Mouse (Mus musculus) hindbrain, embryonic 14.5 days (tissue): ENCODE results near the gene Nomo1. TPM values are rescaled to one million over a fixed set of nuclear protein-coding genes. Genes with fewer than 3 reads are reported as not detected.

Source experiments
- ATAC-seq: fragments of 200-750 bp; cut with Nextera tagmentation; 2 replicates; pipeline ENCODE4 v1.8.0; 2017; ENCODE audit warnings: moderate number of reproducible peaks, mild to moderate bottlenecking, moderate TSS enrichment, moderate library complexity; ENCODE audit not compliant: low FRiP score
- DNase-seq: peaks from one replicate; pipeline ENCODE4 v3.0.0-alpha.2; 2015; ENCODE audit warnings: low spot score
- H3K27ac ChIP-seq: fragments of 300-500 bp; sonication (generic); 2 replicates; pipeline ENCODE4 v1.5.1; 2014; ENCODE audit warnings: mild to moderate bottlenecking, moderate library complexity
- H3K27me3 ChIP-seq: fragments of 300-500 bp; sonication (generic); 2 replicates; pipeline ENCODE4 v1.6.1; 2014; ENCODE audit warnings: mild to moderate bottlenecking, low read length, mixed read lengths; ENCODE audit not compliant: control insufficient read depth, insufficient read depth
- H3K36me3 ChIP-seq: fragments of 300-500 bp; sonication (generic); replicated peaks from 2 replicates; pipeline ENCODE4 v1.6.1; 2014; ENCODE audit not compliant: control insufficient read depth, insufficient read depth
- H3K4me1 ChIP-seq: fragments of 300-500 bp; sonication (generic); replicated peaks from 2 replicates; pipeline ENCODE4 v1.6.1; 2014; ENCODE audit warnings: antibody characterized with exemption, low read length, mixed read lengths; ENCODE audit not compliant: control insufficient read depth, insufficient read depth
- H3K4me2 ChIP-seq: fragments of 300-500 bp; sonication (generic); replicated peaks from 2 replicates; pipeline ENCODE4 v1.6.1; 2014; ENCODE audit warnings: mild to moderate bottlenecking, moderate library complexity
- H3K4me3 ChIP-seq: fragments of 300-500 bp; sonication (generic); replicated peaks from 2 replicates; pipeline ENCODE4 v1.5.1; 2014; ENCODE audit warnings: mild to moderate bottlenecking, low read length
- H3K9ac ChIP-seq: fragments of 300-500 bp; sonication (generic); 2 replicates; pipeline ENCODE4 v1.6.1; 2014
- H3K9me3 ChIP-seq: fragments of 300-500 bp; sonication (generic); 2 replicates; pipeline ENCODE4 v1.6.1; 2016; ENCODE audit warnings: low read length; ENCODE audit not compliant: control insufficient read depth
- WGBS: fragments of 180-500 bp; shearing (Covaris S2); extraction: QIAGEN DNeasy Blood & Tissue Kit; methylation state at CpG from one replicate; pipeline ENCODE4 v1.1.7; 2014; 5-methylcytosine and 5-hydroxymethylcytosine counted together
- polyA plus RNA-seq: library from polyadenylated mRNA; unstranded; fragments of >200 nt; fragmentation: Nextera tagmentation; extraction: Ambion mirVana; gene quantifications from 2 replicates; pipeline ENCODE4 v1.2.1, GENCODE M21; 2014

The Nomo1 gene
- polyA plus RNA-seq: 28.2 and 29.3 TPM in 2 replicates

GRCm38 (mm10) chr7:46033109-46033869, at the start of gene Nomo1:
Nomo1 (plus strand) TSS chr7:46033698.
- peaks cover 11% of the 10 kb centered on the region for H3K36me3 ChIP-seq
- peak within 1 kb of the TSS; percentile 76 for H3K9ac ChIP-seq
- H3K27me3 ChIP-seq: no peaks in the 10 kb centered on the region
- peak within 1 kb of the TSS; percentile 74 for H3K4me3 ChIP-seq
- peak within 1 kb of the TSS; percentile 76 for H3K4me2 ChIP-seq
- 6% methylated on average over 40 of the region's 44 CpGs for WGBS
- ATAC-seq (peak; percentile 97), DNase-seq (peak; percentile 100)
- H3K4me1 ChIP-seq: peaks cover 10% of the 10 kb centered on the region
- no peaks in the 10 kb centered on the region for H3K9me3 ChIP-seq
- no peak within 1 kb of the TSS for H3K27ac ChIP-seq

GRCm38 (mm10) chr7:45986893-45987292, 46.6 kb upstream of the Nomo1 start:
- DNase-seq (no peak), ATAC-seq (no peak)
- H3K9me3 ChIP-seq: no peaks in the 10 kb centered on the region
- no peak overlapping the region for H3K4me3 ChIP-seq
- no peak overlapping the region for H3K9ac ChIP-seq
- no peak overlapping the region for H3K4me2 ChIP-seq
- H3K4me1 ChIP-seq: no peaks in the 10 kb centered on the region
- no peak overlapping the region for H3K27ac ChIP-seq
- 74% methylated on average over 6 of the region's 6 CpGs for WGBS
- no peaks in the 10 kb centered on the region for H3K27me3 ChIP-seq
- H3K36me3 ChIP-seq: no peaks in the 10 kb centered on the region

- no peaks in the 10 kb centered on the region for H3K27me3 ChIP-seq
- no peak overlapping the region for H3K4me3 ChIP-seq
- no peak for ATAC-seq
- H3K4me2 ChIP-seq: no peak overlapping the region
- 91% methylated on average over 1 of the region's 1 CpGs for WGBS
- no peaks in the 10 kb centered on the region for H3K9me3 ChIP-seq
- no peak overlapping the region for H3K27ac ChIP-seq
- H3K4me1 ChIP-seq: no peaks in the 10 kb centered on the region
- no peak overlapping the region for H3K9ac ChIP-seq
- no peak for DNase-seq
- H3K36me3 ChIP-seq: no peaks in the 10 kb centered on the region
Measured at GRCm38 (mm10) chr7:45988344-45988743, 45.2 kb upstream of the Nomo1 start.

GRCm38 (mm10) chr7:45992470-45992869, 41.0 kb upstream of the Nomo1 start:
- DNase-seq: no peak
- Histone ChIP-seq H3K27ac (no peak overlapping the region), H3K27me3 (no peaks in the 10 kb centered on the region), H3K9me3 (no peaks in the 10 kb centered on the region), H3K9ac (no peak overlapping the region), H3K4me2 (no peak overlapping the region), H3K36me3 (no peaks in the 10 kb centered on the region), H3K4me1 (no peaks in the 10 kb centered on the region), H3K4me3 (no peak overlapping the region)
- ATAC-seq: no peak
- WGBS: 92% methylated on average over 8 of the region's 8 CpGs

GRCm38 (mm10) chr7:46000577-46000976, 32.9 kb upstream of the Nomo1 start:
- 92% methylated on average over 4 of the region's 4 CpGs for WGBS
- Histone ChIP-seq H3K4me3 (no peak overlapping the region), H3K4me1 (no peaks in the 10 kb centered on the region), H3K27me3 (no peaks in the 10 kb centered on the region), H3K27ac (no peak overlapping the region), H3K36me3 (no peaks in the 10 kb centered on the region), H3K9ac (no peak overlapping the region), H3K9me3 (no peaks in the 10 kb centered on the region), H3K4me2 (no peak overlapping the region)
- DNase-seq (no peak), ATAC-seq (no peak)

GRCm38 (mm10) chr7:46002748-46003147, 30.8 kb upstream of the Nomo1 start:
- WGBS: 55% methylated on average over 4 of the region's 4 CpGs
- H3K4me2 ChIP-seq: no peak overlapping the region
- no peaks in the 10 kb centered on the region for H3K36me3 ChIP-seq
- no peaks in the 10 kb centered on the region for H3K27me3 ChIP-seq
- H3K27ac ChIP-seq: no peak overlapping the region
- no peaks in the 10 kb centered on the region for H3K4me1 ChIP-seq
- ATAC-seq (no peak), DNase-seq (no peak)
- no peak overlapping the region for H3K4me3 ChIP-seq
- H3K9me3 ChIP-seq: no peaks in the 10 kb centered on the region
- H3K9ac ChIP-seq: no peak overlapping the region

- Histone ChIP-seq H3K4me2 (no peak overlapping the region), H3K9ac (no peak overlapping the region), H3K4me1 (no peaks in the 10 kb centered on the region), H3K27me3 (no peaks in the 10 kb centered on the region), H3K4me3 (no peak overlapping the region), H3K36me3 (no peaks in the 10 kb centered on the region), H3K27ac (no peak overlapping the region), H3K9me3 (no peaks in the 10 kb centered on the region)
- WGBS: 22% methylated on average over 5 of the region's 5 CpGs
- ATAC-seq: no peak
- peak; percentile 88 for DNase-seq
Measured at GRCm38 (mm10) chr7:46009578-46009977, 23.9 kb upstream of the Nomo1 start.

- no peaks in the 10 kb centered on the region for H3K4me1 ChIP-seq
- no peak overlapping the region for H3K27ac ChIP-seq
- H3K4me3 ChIP-seq: no peak overlapping the region
- DNase-seq: no peak
- H3K27me3 ChIP-seq: no peaks in the 10 kb centered on the region
- no peaks in the 10 kb centered on the region for H3K36me3 ChIP-seq
- H3K9me3 ChIP-seq: no peaks in the 10 kb centered on the region
- no peak overlapping the region for H3K4me2 ChIP-seq
- no peak overlapping the region for H3K9ac ChIP-seq
- ATAC-seq: no peak
Measured at GRCm38 (mm10) chr7:46012121-46012520, 21.4 kb upstream of the Nomo1 start.

GRCm38 (mm10) chr7:46013266-46014010, 20.1 kb upstream of the Nomo1 start:
- peak; percentile 48 for ATAC-seq

More at GRCm38 (mm10) chr7:46013266-46014010, 20.1 kb upstream of the Nomo1 start:
- H3K4me2 ChIP-seq: no peak overlapping the region
- H3K9me3 ChIP-seq: no peaks in the 10 kb centered on the region
- DNase-seq: peak; percentile 31
- H3K4me1 ChIP-seq: no peaks in the 10 kb centered on the region
- no peaks in the 10 kb centered on the region for H3K27me3 ChIP-seq
- no peak overlapping the region for H3K4me3 ChIP-seq
- no peaks in the 10 kb centered on the region for H3K36me3 ChIP-seq
- no peak overlapping the region; the same call in 1 of the 2 replicates for H3K27ac ChIP-seq
- 15% methylated on average over 9 of the region's 9 CpGs for WGBS
- no peak overlapping the region for H3K9ac ChIP-seq
